Mouse (Mus musculus) kidney, postnatal 14 days (tissue): ENCODE results near the gene Scfd1.

Experiments used
- DNase-seq: peaks from one replicate; pipeline ENCODE4 v3.0.0; 2022; ENCODE audit warnings: mixed read lengths

The Scfd1 gene

DNA sequence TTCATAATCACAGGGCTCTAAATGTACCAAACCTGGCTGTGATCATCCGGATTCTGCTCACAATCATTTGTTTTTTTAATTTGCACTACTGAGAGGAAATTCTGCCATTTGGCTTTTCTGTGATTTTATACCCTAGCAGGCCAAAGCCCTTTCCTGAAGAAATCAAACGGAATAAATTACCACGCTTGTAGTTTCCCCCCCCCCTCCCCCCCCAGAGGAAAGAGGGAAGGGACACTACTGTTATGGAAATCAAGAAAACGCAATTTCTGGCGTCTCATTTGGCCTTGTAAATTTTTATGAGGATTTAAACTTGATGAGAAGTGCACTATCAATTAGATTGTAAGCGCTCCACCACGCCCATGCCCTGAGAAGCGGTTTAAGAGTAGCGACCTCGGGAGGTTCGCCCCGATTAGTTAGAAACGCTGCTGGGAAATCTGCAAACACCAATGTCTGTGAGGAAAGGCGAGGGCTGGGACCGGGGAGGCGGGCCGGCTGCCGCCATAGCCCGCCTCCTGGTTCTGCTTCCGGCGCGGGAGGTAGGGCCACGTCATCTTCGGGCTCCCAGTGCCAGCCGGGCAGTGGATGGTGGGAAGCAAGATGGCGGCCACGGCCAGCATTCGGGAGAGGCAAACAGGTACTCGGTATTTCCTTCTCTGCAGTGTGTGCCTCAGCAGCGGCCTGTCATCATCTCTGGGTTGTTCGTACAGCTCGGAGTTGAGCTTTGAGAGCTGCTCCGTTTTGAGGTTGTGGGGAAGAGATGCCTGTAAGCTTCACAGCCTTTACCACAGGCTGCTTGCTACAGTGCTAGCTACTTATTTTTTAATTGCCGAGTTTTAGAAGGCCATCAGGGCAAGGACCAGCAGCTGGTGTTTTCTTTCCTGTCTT, at the start of gene Scfd1:
Gene Scfd1, plus strand, starts transcription at position 508 of the 885 bp plus-strand sequence.
- peak; percentile 95 for DNase-seq

DNA sequence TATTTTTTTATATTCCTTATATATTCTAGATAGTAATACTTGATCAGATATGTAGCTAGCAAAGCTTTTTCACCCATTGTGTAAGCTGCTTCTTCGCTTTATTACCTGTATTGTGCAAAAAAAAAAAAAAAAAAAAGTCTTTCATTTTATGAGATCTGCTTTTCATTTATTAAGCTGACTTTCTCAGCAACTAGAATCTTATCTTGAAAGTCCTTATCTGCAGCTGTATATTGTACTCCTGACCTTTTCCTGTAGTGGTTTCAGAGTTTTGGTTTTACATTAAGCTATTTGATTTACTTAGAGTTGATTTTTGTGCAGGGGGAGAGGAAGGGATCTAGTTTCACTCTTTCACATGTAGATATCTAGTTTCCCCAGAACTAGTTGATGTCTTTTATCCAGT, 40.3 kb upstream of the Scfd1 start:
- DNase-seq, result no peak

DNA sequence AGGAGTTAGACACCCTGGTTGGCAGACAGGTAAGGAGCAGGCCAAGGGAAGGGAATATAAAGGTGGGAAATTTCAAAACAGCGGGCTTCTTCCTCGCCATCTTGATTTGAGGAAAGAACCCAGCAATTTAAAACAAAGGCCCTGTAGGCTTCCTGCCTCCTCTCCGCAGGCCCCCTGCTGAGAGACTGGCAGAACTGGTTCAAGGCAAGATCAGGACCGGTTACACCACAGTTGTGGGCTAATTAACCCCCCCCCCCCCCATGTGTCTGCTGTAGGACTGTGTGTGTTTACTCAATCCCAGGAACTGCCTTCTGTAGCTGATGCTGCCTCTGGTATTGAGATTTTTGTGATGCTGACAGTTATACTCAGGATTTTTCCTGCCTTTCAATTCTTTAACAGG, 31.2 kb upstream of the Scfd1 start:
- peak; percentile 39 for DNase-seq

DNA sequence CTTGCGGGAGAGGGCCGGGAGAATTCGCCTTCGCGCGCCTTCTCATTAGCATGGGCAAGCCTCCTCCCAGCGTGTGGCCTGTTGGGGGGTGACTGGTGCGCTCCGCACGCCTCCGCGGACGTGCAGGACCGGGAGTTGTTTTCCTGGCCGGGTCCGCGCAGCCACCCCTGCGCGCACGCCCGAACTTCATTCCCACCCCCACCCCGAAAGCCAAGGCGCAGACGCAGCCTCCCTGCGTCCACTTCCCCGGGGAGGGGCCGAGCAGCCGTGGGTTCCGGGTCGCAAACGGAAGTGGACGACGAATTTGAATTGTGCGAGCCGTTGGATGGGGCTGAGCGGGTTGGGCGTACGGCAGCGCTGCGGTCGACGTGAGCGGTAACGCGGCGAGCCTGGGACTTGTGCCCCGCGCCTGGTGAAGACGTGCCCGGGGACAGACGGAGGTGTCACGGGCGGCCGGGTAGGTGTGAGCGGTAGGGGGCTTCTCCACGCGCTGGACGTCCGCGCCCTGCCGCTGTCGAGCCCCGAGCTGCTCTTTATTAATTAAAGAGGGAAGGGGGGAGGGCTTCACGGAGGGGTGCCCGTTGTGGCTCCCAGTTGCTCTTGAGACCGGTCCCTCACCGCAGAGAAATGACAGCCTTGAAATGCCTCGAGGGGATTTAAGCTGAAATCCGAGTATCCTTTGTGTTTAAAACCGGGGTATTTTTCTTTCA, 29.2 kb upstream of the Scfd1 start, which contains the start of gene G2e3:
Gene G2e3, plus strand, starts transcription at position 74 of the 710 bp plus-strand sequence.
- peak; percentile 92 for DNase-seq

DNA sequence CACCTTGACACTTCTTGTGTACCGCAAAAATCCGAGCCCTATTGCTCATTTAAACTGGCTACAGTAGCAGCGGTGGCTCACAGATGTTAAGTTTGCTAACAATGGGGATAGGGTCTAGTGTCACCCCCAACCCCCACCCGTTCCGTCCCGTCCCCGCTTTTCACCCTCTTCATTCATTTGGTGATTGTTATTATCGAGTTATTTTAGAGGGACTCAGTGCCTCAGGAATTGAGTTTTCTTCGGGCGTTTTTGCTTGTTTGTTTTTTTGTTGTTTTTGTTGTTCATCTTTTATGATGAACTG, 28.7 kb upstream of the Scfd1 start:
- no peak for DNase-seq

DNA sequence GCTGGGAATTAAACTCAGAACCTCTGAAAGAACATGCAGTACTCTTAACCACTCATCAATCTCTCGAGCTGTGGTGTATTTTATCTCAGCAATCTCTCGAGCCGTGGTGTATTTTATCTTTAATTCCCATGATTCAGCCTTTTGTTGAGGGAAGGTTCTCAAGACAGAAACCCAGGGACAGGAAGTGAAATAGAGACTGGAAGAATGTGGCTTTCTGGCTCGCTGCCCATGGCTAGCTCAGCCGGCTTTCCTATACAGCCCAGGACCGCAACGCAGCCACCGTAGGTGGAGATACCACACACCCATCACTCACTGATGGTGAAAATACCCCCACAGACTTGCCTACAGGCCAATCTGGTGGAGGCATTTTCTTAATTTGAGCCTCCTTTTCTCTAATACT, 22.0 kb upstream of the Scfd1 start:
- DNase-seq, result no peak

DNA sequence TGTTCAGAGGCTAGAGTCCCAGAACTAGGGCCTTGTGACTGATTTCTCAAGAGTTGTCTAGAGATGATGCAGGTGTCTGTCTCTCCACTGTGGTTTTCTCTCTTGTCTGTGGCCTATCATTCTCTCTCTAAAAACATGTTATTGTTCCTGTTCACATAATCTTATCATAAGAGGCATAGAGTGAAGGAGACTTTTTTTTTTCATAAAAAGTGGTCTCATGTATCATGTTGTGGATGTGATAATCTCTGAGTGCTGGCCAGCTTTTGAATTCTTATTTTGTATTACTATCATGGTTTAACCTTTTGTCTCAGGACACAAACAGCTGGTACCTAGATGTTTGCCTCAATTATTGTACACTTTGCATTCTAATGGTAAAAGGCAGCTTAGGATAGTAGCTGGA, 16.0 kb upstream of the Scfd1 start:
- DNase-seq, result no peak

DNA sequence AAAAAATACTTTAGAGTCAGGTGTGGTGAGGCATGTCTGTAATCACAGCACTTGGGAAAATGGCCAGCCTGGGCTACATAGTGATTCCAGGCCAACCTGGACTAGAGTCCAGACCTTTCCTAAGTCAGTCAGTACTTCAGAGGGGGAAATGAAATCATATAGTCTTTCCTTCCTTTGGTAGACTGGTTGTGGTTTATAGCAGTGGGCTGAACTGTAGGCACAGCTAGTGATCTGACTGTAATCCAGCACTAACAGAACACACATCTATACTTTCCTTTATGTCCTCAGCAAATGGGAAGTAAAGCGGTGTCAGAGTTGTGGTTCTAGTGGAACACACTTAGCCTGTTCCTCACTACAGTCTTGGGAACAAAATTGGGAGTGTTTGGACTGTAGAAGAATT, 14.4 kb upstream of the Scfd1 start:
- DNase-seq, result no peak

DNA sequence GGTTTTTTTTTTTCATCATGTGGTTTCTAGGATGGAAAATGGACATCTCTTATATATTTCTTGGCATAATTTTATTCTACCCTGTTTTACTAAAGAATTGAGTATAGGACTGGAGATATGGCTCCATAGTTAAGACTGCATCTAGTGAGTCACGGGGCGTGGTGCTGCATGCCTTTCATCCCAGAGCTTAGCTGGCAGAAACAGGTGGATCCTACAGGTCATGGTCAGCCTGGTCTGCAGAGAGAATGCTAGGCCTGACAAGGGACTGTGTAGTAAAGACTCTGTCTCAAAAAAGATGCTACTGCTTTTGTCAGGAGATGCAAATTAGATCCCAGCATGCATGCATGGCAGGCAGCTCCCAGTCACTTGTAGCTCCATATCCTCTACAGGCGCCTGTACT, 8.8 kb upstream of the Scfd1 start:
- no peak for DNase-seq

DNA sequence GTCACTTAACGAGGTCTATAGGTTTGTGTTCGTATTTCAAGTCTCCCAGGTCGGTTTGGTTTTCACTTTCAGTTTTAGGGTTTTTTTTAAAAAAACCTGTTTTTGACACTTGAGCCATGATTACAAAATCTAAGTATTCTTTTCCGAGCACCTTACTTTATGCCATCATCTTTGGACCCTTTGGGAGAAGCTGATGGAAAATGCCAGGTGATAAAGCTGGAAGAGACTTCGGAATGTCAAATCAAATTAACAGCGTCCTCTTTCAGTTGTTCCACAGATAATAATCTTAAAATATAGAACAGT, 529 bp downstream of the Scfd1 start:
- DNase-seq, result no peak

DNA sequence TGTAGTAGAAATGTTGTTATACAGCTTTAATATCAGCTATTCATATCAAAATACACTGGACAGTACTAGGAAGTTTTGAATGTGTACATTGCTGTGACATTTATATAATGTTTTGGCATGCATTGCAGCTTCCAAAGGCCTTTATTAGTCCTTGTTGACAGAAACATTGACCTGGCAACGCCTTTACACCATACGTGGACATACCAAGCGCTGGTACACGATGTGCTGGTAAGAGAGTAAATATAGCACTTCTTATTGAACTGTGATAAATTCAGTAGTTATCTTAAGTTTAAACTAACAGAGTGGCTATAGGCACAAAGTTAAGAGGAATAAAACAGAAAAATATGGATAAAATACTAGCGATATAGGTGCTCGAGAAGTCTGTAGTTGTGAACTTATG, 22.6 kb downstream of the Scfd1 start:
- no peak for DNase-seq

DNA sequence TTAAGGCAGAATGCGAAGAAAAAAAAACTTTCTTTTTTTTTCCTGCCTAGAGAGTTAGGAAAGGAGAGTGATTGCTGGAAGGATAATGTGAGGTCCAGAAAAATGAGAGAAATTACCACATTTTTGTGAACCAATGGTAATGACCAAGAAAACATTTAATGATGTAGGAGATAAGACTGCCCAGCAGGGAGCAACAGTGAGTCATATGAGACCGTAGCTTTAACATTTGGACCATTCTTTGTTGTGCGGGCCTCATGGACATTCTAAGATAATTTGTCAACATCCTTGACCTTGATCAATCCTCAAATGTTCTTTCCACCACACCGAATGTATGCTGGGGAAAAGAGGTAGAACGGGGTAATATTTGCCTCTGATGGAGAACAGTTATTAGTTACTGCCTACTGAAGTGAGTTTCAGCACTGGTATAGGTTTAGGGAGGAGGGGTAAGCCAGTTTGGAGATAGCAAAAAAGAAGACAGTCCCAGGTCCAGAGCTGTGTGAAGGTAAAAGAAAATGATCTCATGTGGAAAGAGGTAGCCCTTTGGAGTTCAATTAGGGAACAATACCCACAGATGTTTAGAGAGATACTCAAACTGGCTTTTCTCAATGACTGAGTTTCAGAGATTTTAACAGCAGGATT, 24.9 kb downstream of the Scfd1 start:
- peak; percentile 4 for DNase-seq

DNA sequence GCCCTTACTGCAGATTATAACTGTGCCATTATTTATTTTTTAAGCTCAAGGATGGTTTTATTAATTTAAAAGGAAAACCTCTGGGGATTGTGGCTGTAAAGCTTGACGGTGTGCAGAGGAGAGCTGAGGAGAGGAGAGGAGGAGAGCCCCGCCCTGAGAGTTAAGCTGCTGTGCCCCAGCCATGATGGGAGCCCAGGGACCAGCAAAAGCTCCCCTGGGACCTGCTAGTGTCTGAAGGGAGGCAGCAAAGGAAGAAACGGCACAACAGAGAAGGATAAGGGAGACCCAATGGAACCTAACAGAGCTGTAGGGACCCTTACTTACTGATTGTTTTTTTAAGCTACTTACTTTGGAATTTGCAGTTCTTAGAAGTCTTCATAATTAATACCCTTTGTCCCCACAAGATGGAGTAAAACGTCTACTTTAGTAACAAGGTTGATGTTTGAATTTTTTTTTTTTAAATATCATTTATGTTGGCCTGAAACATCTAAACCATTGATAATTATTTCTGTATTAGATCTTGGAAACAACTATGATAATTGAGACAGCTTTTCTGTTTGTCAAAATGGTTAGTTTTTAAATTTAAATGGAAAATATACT, 26.8 kb downstream of the Scfd1 start:
- DNase-seq, result no peak

DNA sequence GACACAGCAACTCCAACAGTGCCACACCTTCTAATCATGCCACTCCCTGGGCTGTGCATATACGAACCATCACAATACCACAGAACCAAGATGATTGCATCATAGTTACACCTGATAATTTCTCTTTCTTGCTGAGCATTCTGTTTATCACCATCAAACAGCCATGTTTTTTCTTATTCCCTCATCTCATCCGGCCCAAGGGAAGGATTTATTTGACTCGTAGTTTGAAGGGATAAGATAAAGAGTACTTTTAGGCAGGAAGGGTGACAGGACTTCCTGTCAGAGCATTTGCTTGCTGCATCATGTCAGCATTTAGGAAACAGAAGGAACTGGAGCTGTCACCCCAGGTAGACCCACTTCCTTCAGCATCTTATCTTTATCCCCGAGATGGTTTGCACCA, 34.1 kb downstream of the Scfd1 start:
- no peak for DNase-seq

DNA sequence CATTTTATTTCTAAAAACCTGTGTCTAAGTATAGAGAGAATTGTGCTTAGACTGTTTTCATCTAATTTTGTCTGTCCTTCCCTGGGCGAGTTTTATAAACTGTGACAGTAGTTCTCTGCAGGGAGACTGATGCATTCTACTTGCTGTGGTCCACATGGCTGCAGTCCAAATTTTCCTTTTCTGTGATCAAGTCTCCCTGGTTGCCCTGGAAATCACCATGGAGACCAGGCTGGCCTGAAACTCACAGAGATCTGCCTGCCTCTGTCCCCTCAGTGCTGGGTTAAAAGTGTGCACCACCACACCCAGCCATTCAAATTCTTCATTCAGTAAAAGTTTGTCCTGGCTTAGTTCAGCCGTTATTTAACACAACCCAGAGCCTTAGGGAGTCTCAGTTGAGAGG, 60.2 kb downstream of the Scfd1 start:
- DNase-seq, result no peak

DNA sequence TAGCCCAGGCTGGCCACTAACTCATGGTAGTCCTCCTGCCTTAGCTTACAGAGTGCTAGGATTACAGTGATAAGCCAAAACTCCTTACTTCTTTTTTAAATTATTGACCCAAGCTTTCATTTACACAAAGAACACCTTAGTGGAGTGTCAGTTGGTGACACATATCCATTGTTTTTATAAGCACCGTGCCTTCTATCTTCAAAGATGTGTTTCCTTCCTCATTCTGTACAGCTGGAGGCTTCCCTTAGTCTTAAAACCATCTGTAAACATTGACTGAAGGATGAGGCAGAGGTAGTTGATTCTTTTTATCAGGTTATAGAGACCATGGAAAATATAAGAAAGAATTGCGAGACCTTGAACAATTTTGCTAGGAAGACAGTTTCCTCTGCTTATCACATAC, 61.0 kb downstream of the Scfd1 start:
- DNase-seq, result no peak

DNA sequence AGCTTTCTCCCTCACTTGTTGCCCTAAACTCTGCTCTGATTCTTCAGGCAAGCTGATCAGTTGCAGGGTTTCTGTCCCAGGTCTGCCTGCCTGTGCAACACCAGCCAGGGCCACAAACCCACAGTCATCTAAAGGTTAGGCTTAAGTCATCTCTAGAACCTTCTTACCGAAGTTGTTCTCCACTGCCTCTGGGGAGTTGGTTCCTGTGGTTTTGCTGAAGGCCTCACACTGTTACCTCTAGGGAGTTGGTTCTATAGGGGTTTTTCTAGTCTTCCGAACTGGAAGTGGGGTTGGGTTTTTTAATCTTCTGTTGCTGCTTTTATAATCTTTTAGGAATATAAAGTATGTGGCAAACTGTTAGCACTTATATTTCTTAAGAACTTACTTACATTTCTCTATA, 72.0 kb downstream of the Scfd1 start:
- DNase-seq, result no peak

DNA sequence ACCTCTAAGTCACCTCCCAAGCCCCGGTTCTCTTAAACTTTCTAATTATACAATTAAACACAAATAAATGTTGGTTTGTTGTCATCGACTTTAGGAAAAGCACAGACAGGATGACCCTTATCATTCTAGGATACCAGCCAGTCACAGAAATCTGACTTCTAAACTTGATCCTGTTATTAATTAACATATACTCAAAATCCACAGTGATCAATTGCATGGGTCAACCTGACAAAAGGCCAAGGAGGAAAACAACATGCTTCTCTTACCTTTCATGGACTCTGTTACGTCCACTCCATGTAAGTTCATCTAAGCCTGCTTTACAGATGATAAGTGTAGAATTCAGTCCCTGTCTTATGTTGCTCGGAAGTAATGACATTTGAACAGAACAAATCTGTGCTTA, 93.6 kb downstream of the Scfd1 start:
- no peak for DNase-seq

DNA sequence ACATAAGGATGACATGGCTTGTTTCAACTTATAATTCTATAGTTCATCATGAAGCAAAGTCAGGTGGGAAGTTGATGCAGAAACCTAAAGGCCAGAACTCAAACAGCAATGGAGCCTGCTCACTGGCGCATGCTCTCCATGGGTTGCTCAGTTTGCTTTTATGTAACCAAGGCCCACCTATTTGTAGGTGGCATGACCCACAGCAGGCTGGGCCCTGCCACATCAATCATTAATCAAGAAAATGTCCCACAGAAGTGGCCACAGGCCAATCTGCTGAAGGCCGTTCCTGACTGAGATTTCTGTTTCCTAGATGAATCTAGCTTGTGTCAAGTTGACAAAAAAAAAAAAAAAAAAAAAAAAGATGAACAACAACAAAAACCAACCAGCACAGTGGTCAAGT, 103.9 kb downstream of the Scfd1 start:
- DNase-seq, result peak; percentile 3

DNA sequence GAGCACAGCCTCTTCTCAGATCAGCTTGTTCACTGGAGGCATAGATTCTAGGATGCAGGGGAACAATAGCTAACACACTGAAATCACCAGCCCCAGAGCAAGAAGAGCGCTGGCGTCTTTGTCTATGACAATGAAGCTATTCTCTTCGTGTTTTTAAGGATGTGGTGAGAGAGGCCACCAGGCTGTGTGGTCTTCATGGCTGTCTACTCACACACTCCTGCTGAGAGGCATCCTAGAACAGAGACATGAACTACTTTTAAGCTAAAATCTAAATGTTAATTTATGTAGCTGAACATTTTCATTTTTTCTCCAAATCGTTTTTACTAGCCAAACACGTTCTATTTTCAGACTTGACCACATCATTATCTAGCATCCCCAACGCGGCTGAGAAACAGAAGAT, 114.7 kb downstream of the Scfd1 start:
- DNase-seq, result no peak

DNA sequence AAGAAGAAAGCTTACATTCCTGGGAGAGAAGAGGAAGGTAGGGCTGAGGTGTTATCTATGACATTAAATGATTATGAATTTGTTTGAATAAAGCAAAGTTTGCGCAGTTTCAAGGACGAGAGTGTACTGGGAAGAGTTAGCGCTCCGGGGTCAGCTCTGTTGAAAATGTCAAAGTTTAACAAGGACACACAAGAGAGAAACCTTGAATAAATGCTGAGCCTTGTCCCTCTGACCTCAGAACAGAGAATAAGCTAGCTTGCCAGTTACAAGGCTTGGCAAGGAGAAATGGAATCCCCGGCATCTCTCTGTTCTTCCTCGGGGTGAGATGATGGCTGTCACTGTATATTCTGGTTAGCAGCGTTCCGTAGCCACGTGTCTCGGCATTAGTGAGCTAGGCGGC, 116.2 kb downstream of the Scfd1 start:
- no peak for DNase-seq

DNA sequence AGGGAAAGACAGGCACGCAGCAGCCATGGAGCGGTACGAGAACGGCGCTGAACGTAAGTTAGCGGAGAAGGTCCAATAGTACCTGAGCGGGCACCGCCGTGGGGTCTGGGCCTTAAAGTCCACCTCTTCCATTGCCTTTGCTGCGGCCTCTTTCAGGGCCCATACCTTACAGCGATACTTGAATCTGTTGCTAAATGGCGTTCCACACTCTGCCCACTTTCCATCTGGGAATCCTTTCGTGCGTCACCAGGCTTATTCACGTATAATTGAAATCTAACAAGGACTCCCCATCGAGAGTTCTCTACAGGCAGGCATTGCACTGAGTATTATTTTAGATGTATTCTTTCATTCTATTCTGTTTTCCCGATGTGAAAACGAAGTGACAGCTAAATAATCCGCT, 117.3 kb downstream of the Scfd1 start:
- no peak for DNase-seq
